Mouse (Mus musculus) forebrain, embryonic 16.5 days (tissue): ENCODE results near the gene Klrb1f. TPM values are rescaled to one million over a fixed set of nuclear protein-coding genes. Genes with fewer than 3 reads are reported as not detected.

Experiments used
- ATAC-seq: fragments of 200-750 bp; cut with Nextera tagmentation; 2 replicates; pipeline ENCODE4 v1.8.0; 2017; ENCODE audit warnings: mild to moderate bottlenecking, moderate library complexity
- H3K27ac ChIP-seq: fragments of 300-500 bp; sonication (generic); 2 replicates; pipeline ENCODE4 v1.5.1; 2014; ENCODE audit warnings: low read length, control low read depth
- H3K27me3 ChIP-seq: fragments of 300-500 bp; sonication (generic); replicated peaks from 2 replicates; pipeline ENCODE4 v1.6.1; 2014; ENCODE audit warnings: low read length; ENCODE audit not compliant: control insufficient read depth, insufficient read depth
- H3K36me3 ChIP-seq: fragments of 300-500 bp; sonication (generic); 2 replicates; pipeline ENCODE4 v1.6.1; 2014; ENCODE audit not compliant: control insufficient read depth, insufficient read depth
- H3K4me1 ChIP-seq: fragments of 300-500 bp; sonication (generic); replicated peaks from 2 replicates; pipeline ENCODE4 v1.6.1; 2014; ENCODE audit warnings: low read length; ENCODE audit not compliant: control insufficient read depth, insufficient read depth
- H3K4me2 ChIP-seq: fragments of 300-500 bp; sonication (generic); 2 replicates; pipeline ENCODE4 v1.6.1; 2014; ENCODE audit warnings: mild to moderate bottlenecking, low read length, control low read depth
- H3K4me3 ChIP-seq: fragments of 300-500 bp; sonication (generic); replicated peaks from 2 replicates; pipeline ENCODE4 v1.5.1; 2014; ENCODE audit warnings: mild to moderate bottlenecking, low read length, control low read depth
- H3K9ac ChIP-seq: fragments of 300-500 bp; sonication (generic); replicated peaks from 2 replicates; pipeline ENCODE4 v1.6.1; 2014; ENCODE audit warnings: low read depth, low read length, control low read depth
- H3K9me3 ChIP-seq: fragments of 300-500 bp; sonication (generic); 2 replicates; pipeline ENCODE4 v1.6.1; 2016; ENCODE audit warnings: low read length; ENCODE audit not compliant: control insufficient read depth
- WGBS: fragments of 180-500 bp; shearing (Covaris S2); extraction: QIAGEN DNeasy Blood & Tissue Kit; methylation state at CpG from one replicate; pipeline ENCODE4 v1.1.7; 2014; 5-methylcytosine and 5-hydroxymethylcytosine counted together
- polyA plus RNA-seq: library from polyadenylated mRNA; unstranded; fragments of >200 nt; fragmentation: Nextera tagmentation; extraction: Ambion mirVana; gene quantifications from 2 replicates; pipeline ENCODE4 v1.2.1, GENCODE M21; 2015

Gene Klrb1f
- polyA plus RNA-seq, 1 experiment from 2014 or later: 0.29 TPM

GRCm38 (mm10) chr6:129013762-129014276 lies 31.9 kb upstream of the Klrb1f start:
- no peaks in the 10 kb centered on the region for H3K9me3 ChIP-seq
- ATAC-seq: no peak
- 86% methylated on average over 5 of the region's 5 CpGs for WGBS
- H3K27ac ChIP-seq: no peak overlapping the region
- no peak overlapping the region for H3K4me2 ChIP-seq
- H3K36me3 ChIP-seq: no peaks in the 10 kb centered on the region
- H3K4me3 ChIP-seq: no peak overlapping the region
- H3K4me1 ChIP-seq: no peaks in the 10 kb centered on the region
- H3K9ac ChIP-seq: no peak overlapping the region
- H3K27me3 ChIP-seq: no peaks in the 10 kb centered on the region

- no peak overlapping the region for H3K9ac ChIP-seq
- no peaks in the 10 kb centered on the region for H3K36me3 ChIP-seq
- H3K27me3 ChIP-seq: no peaks in the 10 kb centered on the region
- no peak overlapping the region for H3K4me3 ChIP-seq
- H3K4me1 ChIP-seq: no peaks in the 10 kb centered on the region
- H3K9me3 ChIP-seq: no peaks in the 10 kb centered on the region
- WGBS: 93% methylated on average over 1 of the region's 1 CpGs
- no peak overlapping the region for H3K4me2 ChIP-seq
- ATAC-seq: no peak
- no peak overlapping the region for H3K27ac ChIP-seq
Observed at GRCm38 (mm10) chr6:129014399-129014798, 31.3 kb upstream of the Klrb1f start.

- no peak overlapping the region for H3K4me2 ChIP-seq
- no peaks in the 10 kb centered on the region for H3K27me3 ChIP-seq
- no peak overlapping the region for H3K27ac ChIP-seq
- no peaks in the 10 kb centered on the region for H3K9me3 ChIP-seq
- WGBS: 89% methylated on average over 8 of the region's 8 CpGs
- no peaks in the 10 kb centered on the region for H3K36me3 ChIP-seq
- ATAC-seq: no peak
- H3K9ac ChIP-seq: no peak overlapping the region
- H3K4me3 ChIP-seq: no peak overlapping the region
- no peaks in the 10 kb centered on the region for H3K4me1 ChIP-seq
Observed at GRCm38 (mm10) chr6:129027451-129028248, 18.1 kb upstream of the Klrb1f start.

GRCm38 (mm10) chr6:129030175-129030824 lies 15.4 kb upstream of the Klrb1f start:
- no peak for ATAC-seq
- H3K4me3 ChIP-seq: no peak overlapping the region
- 65% methylated on average over 6 of the region's 6 CpGs for WGBS
- no peak overlapping the region for H3K9ac ChIP-seq
- no peak overlapping the region for H3K27ac ChIP-seq
- H3K4me1 ChIP-seq: no peaks in the 10 kb centered on the region
- H3K27me3 ChIP-seq: no peaks in the 10 kb centered on the region
- H3K9me3 ChIP-seq: no peaks in the 10 kb centered on the region
- H3K36me3 ChIP-seq: no peaks in the 10 kb centered on the region
- H3K4me2 ChIP-seq: no peak overlapping the region

GRCm38 (mm10) chr6:129030964-129031363 lies 14.7 kb upstream of the Klrb1f start:
- H3K36me3 ChIP-seq: no peaks in the 10 kb centered on the region
- 92% methylated on average over 2 of the region's 2 CpGs for WGBS
- H3K9ac ChIP-seq: no peak overlapping the region
- H3K27ac ChIP-seq: no peak overlapping the region
- no peak for ATAC-seq
- no peaks in the 10 kb centered on the region for H3K27me3 ChIP-seq
- H3K4me1 ChIP-seq: no peaks in the 10 kb centered on the region
- H3K9me3 ChIP-seq: no peaks in the 10 kb centered on the region
- no peak overlapping the region for H3K4me2 ChIP-seq
- H3K4me3 ChIP-seq: no peak overlapping the region

- no peak for ATAC-seq
- H3K27me3 ChIP-seq: no peaks in the 10 kb centered on the region
- H3K27ac ChIP-seq: no peak overlapping the region
- no peaks in the 10 kb centered on the region for H3K9me3 ChIP-seq
- no peaks in the 10 kb centered on the region for H3K36me3 ChIP-seq
- H3K4me3 ChIP-seq: no peak overlapping the region
- H3K4me1 ChIP-seq: no peaks in the 10 kb centered on the region
- no peak overlapping the region for H3K4me2 ChIP-seq
- WGBS: 90% methylated on average over 2 of the region's 2 CpGs
- no peak overlapping the region for H3K9ac ChIP-seq
Observed at GRCm38 (mm10) chr6:129033397-129033796, 12.3 kb upstream of the Klrb1f start.

DNA sequence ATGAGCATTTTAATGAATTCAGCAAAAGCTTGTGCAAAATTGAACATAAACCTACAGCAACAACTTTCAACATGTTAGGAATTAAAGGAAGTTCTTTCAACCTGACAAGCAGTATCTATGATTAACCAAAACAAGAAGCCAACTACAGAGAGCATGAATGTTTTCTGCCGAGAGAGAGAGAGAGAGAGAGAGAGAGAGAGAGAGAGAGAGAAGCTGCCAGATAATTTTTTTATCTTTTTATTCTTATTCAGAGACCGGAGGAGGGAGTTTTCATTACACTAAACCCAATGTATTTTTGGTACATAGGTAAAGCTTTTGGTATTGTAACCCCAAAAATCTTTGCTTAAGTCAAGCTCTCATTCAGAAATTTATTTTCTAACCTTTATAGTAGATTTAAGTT lies 10.7 kb upstream of the Klrb1f start:
- Histone ChIP-seq H3K9ac (no peak overlapping the region), H3K4me3 (no peak overlapping the region), H3K4me1 (no peaks in the 10 kb centered on the region), H3K4me2 (no peak overlapping the region), H3K27me3 (no peaks in the 10 kb centered on the region), H3K36me3 (no peaks in the 10 kb centered on the region), H3K9me3 (no peaks in the 10 kb centered on the region), H3K27ac (no peak overlapping the region)
- WGBS: 74% methylated on average over 2 of the region's 2 CpGs
- no peak for ATAC-seq

- ATAC-seq: no peak
- no peak overlapping the region for H3K27ac ChIP-seq
Observed at GRCm38 (mm10) chr6:129036326-129036725, 9.4 kb upstream of the Klrb1f start.

DNA sequence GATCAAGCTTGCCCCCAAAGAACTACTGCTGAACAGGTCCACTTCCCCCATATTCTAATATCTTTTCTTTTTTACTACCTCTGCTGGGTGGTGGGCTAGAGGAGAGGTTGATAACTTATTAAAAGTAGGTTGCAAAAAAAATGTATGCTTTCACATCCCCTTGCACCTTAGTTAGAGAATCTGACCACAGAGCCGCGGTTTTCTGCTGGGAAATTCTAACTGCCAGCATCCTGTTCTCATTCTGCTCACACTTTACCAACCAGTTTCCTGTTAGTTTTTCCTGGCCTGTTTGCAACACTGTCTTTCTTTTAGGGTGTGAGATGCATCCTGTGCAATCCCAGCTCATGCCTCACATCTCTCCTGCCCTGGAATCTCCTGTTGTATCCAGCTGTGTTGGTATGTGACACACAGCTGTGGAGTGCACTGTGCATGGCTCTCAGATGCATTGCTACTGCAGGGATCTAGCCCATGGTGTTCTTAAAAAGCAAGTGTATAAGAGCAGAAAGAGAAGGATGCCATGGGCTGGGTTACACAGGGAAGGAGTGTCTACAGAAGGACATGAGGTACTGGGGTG lies 8.7 kb upstream of the Klrb1f start:
- no peaks in the 10 kb centered on the region for H3K27me3 ChIP-seq
- no peaks in the 10 kb centered on the region for H3K4me1 ChIP-seq
- H3K9me3 ChIP-seq: no peaks in the 10 kb centered on the region
- H3K27ac ChIP-seq: no peak overlapping the region
- no peak for ATAC-seq
- WGBS: 84% methylated on average over 2 of the region's 2 CpGs
- H3K4me3 ChIP-seq: no peak overlapping the region
- H3K4me2 ChIP-seq: no peak overlapping the region
- H3K36me3 ChIP-seq: no peaks in the 10 kb centered on the region
- H3K9ac ChIP-seq: no peak overlapping the region

More at GRCm38 (mm10) chr6:129036326-129036725, 9.4 kb upstream of the Klrb1f start:
- Histone ChIP-seq H3K9me3 (no peaks in the 10 kb centered on the region), H3K4me1 (no peaks in the 10 kb centered on the region), H3K27me3 (no peaks in the 10 kb centered on the region), H3K9ac (no peak overlapping the region), H3K4me3 (no peak overlapping the region), H3K36me3 (no peaks in the 10 kb centered on the region), H3K4me2 (no peak overlapping the region)
